Mouse (Mus musculus): ENCODE measurements around the gene Tns1.

Tns1 gene

GRCm38 (mm10) chr1:73943255-73943654 lies 181.0 kb downstream of the Tns1 start:
- DNase-seq (ENCODE audit: low read depth, low spot score): no peak
- Histone ChIP-seq H3K27me3 (ENCODE audit: control insufficient read depth, insufficient read depth, low read length, poor library complexity, severe bottlenecking) (no peaks in the 10 kb centered on the region), H3K36me3 (ENCODE audit: control insufficient read depth, insufficient read depth, low read length, poor library complexity, severe bottlenecking) (no peaks in the 10 kb centered on the region)

- no peak for DNase-seq (ENCODE audit: low read depth, low spot score)
- no peaks in the 10 kb centered on the region for H3K36me3 ChIP-seq (ENCODE audit: control insufficient read depth, insufficient read depth, low read length, poor library complexity, severe bottlenecking)
Measured at GRCm38 (mm10) chr1:73942243-73942642, 182.0 kb downstream of the Tns1 start.

GRCm38 (mm10) chr1:73941697-73942096 lies 182.6 kb downstream of the Tns1 start:
- no peaks in the 10 kb centered on the region for H3K36me3 ChIP-seq (ENCODE audit: control insufficient read depth, insufficient read depth, low read length, poor library complexity, severe bottlenecking)
- H3K27me3 ChIP-seq (ENCODE audit: control insufficient read depth, insufficient read depth, low read length, poor library complexity, severe bottlenecking): no peaks in the 10 kb centered on the region
- DNase-seq (ENCODE audit: low read depth, low spot score): no peak

More at GRCm38 (mm10) chr1:73942243-73942642, 182.0 kb downstream of the Tns1 start:
- no peaks in the 10 kb centered on the region for H3K27me3 ChIP-seq (ENCODE audit: control insufficient read depth, insufficient read depth, low read length, poor library complexity, severe bottlenecking)

GRCm38 (mm10) chr1:73940491-73941204 lies 183.6 kb downstream of the Tns1 start:
- Histone ChIP-seq H3K27me3 (ENCODE audit: control insufficient read depth, insufficient read depth, low read length, poor library complexity, severe bottlenecking) (no peaks in the 10 kb centered on the region), H3K36me3 (ENCODE audit: control insufficient read depth, insufficient read depth, low read length, poor library complexity, severe bottlenecking) (no peaks in the 10 kb centered on the region)
- peak; percentile 55 for DNase-seq (ENCODE audit: low read depth, low spot score)

- Histone ChIP-seq H3K27me3 (ENCODE audit: control insufficient read depth, insufficient read depth, low read length, poor library complexity, severe bottlenecking) (no peaks in the 10 kb centered on the region), H3K36me3 (ENCODE audit: control insufficient read depth, insufficient read depth, low read length, poor library complexity, severe bottlenecking) (no peaks in the 10 kb centered on the region)
- DNase-seq (ENCODE audit: low read depth, low spot score): no peak
Measured at GRCm38 (mm10) chr1:73938597-73938996, 185.7 kb downstream of the Tns1 start.

GRCm38 (mm10) chr1:73937805-73938204 lies 186.4 kb downstream of the Tns1 start:
- no peak for DNase-seq (ENCODE audit: low read depth, low spot score)
- Histone ChIP-seq H3K36me3 (ENCODE audit: control insufficient read depth, insufficient read depth, low read length, poor library complexity, severe bottlenecking) (no peaks in the 10 kb centered on the region), H3K27me3 (ENCODE audit: control insufficient read depth, insufficient read depth, low read length, poor library complexity, severe bottlenecking) (no peaks in the 10 kb centered on the region)

- no peaks in the 10 kb centered on the region for H3K27me3 ChIP-seq (ENCODE audit: control insufficient read depth, insufficient read depth, low read length, poor library complexity, severe bottlenecking)
- H3K36me3 ChIP-seq (ENCODE audit: control insufficient read depth, insufficient read depth, low read length, poor library complexity, severe bottlenecking): no peaks in the 10 kb centered on the region
- peak; percentile 8 for DNase-seq (ENCODE audit: low read depth, low spot score)
Measured at GRCm38 (mm10) chr1:73936537-73936936, 187.7 kb downstream of the Tns1 start.

- DNase-seq (ENCODE audit: low read depth, low spot score): no peak
- no peaks in the 10 kb centered on the region for H3K36me3 ChIP-seq (ENCODE audit: control insufficient read depth, insufficient read depth, low read length, poor library complexity, severe bottlenecking)
- H3K27me3 ChIP-seq (ENCODE audit: control insufficient read depth, insufficient read depth, low read length, poor library complexity, severe bottlenecking): no peaks in the 10 kb centered on the region
Measured at GRCm38 (mm10) chr1:73935442-73936080, 188.7 kb downstream of the Tns1 start.

- Histone ChIP-seq H3K36me3 (ENCODE audit: control insufficient read depth, insufficient read depth, low read length, poor library complexity, severe bottlenecking) (no peaks in the 10 kb centered on the region), H3K27me3 (ENCODE audit: control insufficient read depth, insufficient read depth, low read length, poor library complexity, severe bottlenecking) (no peaks in the 10 kb centered on the region)
- DNase-seq (ENCODE audit: low read depth, low spot score): no peak
Measured at GRCm38 (mm10) chr1:73933146-73933490, 191.1 kb downstream of the Tns1 start.

- no peak for DNase-seq (ENCODE audit: low read depth, low spot score)
- no peaks in the 10 kb centered on the region for H3K27me3 ChIP-seq (ENCODE audit: control insufficient read depth, insufficient read depth, low read length, poor library complexity, severe bottlenecking)
- H3K36me3 ChIP-seq (ENCODE audit: control insufficient read depth, insufficient read depth, low read length, poor library complexity, severe bottlenecking): no peaks in the 10 kb centered on the region
Measured at GRCm38 (mm10) chr1:73932421-73933145, 191.7 kb downstream of the Tns1 start.

GRCm38 (mm10) chr1:73931851-73932250 lies 192.4 kb downstream of the Tns1 start:
- no peaks in the 10 kb centered on the region for H3K36me3 ChIP-seq (ENCODE audit: control insufficient read depth, insufficient read depth, low read length, poor library complexity, severe bottlenecking)
- no peaks in the 10 kb centered on the region for H3K27me3 ChIP-seq (ENCODE audit: control insufficient read depth, insufficient read depth, low read length, poor library complexity, severe bottlenecking)
- DNase-seq (ENCODE audit: low read depth, low spot score): no peak

- H3K36me3 ChIP-seq (ENCODE audit: control insufficient read depth, insufficient read depth, low read length, poor library complexity, severe bottlenecking): no peaks in the 10 kb centered on the region
- no peaks in the 10 kb centered on the region for H3K27me3 ChIP-seq (ENCODE audit: control insufficient read depth, insufficient read depth, low read length, poor library complexity, severe bottlenecking)
- no peak for DNase-seq (ENCODE audit: low read depth, low spot score)
Measured at GRCm38 (mm10) chr1:73930411-73931134, 193.7 kb downstream of the Tns1 start.

- H3K36me3 ChIP-seq (ENCODE audit: control insufficient read depth, insufficient read depth, low read length, poor library complexity, severe bottlenecking): no peaks in the 10 kb centered on the region
- no peak for DNase-seq (ENCODE audit: low read depth, low spot score)
- H3K27me3 ChIP-seq (ENCODE audit: control insufficient read depth, insufficient read depth, low read length, poor library complexity, severe bottlenecking): no peaks in the 10 kb centered on the region
Measured at GRCm38 (mm10) chr1:73929952-73930329, 194.3 kb downstream of the Tns1 start.

GRCm38 (mm10) chr1:73929211-73929951 lies 194.9 kb downstream of the Tns1 start:
- no peak for DNase-seq (ENCODE audit: low read depth, low spot score)

More at GRCm38 (mm10) chr1:73929211-73929951, 194.9 kb downstream of the Tns1 start:
- Histone ChIP-seq H3K27me3 (ENCODE audit: control insufficient read depth, insufficient read depth, low read length, poor library complexity, severe bottlenecking) (no peaks in the 10 kb centered on the region), H3K36me3 (ENCODE audit: control insufficient read depth, insufficient read depth, low read length, poor library complexity, severe bottlenecking) (no peaks in the 10 kb centered on the region)
